Mouse (Mus musculus): ENCODE measurements around the gene Snx29. TPM values are rescaled to one million over a fixed set of nuclear protein-coding genes. Genes with fewer than 3 reads are reported as not detected.

Snx29 gene
- polyA plus RNA-seq, 1 experiment: 1.1 TPM

DNA sequence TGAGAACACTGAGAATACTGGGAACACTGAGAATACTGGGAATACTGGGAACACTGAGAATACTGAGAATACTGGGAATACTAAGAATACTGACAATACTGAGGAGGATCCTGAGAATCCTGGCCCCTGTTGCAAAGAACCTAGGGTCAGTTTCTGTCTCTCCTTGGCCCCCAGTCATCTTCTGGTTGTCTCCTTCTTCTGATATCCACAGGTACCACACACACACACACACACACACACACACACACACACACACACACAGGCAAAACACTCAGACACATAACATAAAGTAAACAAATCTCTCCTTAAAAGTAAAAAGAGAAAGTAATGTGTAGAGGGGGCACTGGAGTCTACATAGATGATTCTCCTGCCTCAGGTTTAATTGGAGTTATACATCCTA lies 365.1 kb downstream of the Snx29 start:
- no peaks in the 10 kb centered on the region for H3K36me3 ChIP-seq (ENCODE audit: control insufficient read depth)
- H3K4me3 ChIP-seq (replicated peaks): no peak overlapping the region
- H3K4me1 ChIP-seq (ENCODE audit: control insufficient read depth): no peaks in the 10 kb centered on the region
- TF ChIP-seq TAL1 (IDR thresholded peaks at IDR 0.05; ENCODE audit: low read length) (no peak), GATA1 (IDR thresholded peaks at IDR 0.05; ENCODE audit: low read length) (no peak)
- no peaks in the 10 kb centered on the region for H3K27me3 ChIP-seq (ENCODE audit: control insufficient read depth)
- no peaks in the 10 kb centered on the region for H3K9me3 ChIP-seq (ENCODE audit: control insufficient read depth, low read length)

DNA sequence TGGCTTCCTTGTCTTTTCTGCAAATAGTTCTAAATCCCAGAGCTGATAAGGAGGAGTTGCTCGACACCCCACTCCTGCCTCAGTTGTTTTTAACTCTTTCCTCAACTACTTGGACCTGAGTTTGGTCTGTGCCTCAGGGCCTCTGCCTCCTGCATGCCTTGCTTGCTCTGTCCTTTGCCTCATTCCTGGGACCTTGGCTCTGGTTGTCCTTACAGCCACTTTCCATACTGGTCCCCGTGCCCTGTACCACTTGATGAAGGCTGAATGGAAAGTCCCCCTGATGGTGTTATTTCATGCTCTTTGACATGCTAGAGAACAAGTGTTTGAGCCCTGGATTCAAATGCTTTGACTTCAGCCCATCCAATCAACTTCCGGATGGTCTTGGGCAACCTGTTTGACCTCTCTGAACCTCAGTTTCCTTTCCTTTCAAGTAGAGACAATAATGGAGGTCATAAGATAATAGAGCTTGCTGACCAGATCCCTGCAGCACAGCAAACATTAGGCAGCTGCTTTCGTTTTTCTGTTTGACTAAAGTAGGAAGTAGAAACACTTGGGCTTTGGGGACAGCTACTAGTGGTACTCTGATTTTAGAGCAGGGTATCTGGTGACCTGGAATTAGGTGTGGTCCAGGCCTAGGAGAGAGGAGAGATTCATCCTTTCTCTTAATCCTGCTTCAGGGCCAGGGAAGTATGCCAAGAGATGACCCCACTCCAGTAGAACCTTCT lies 365.7 kb downstream of the Snx29 start:
- H3K36me3 ChIP-seq (ENCODE audit: control insufficient read depth): no peaks in the 10 kb centered on the region
- H3K4me3 ChIP-seq (replicated peaks): no peak overlapping the region
- H3K9me3 ChIP-seq (ENCODE audit: control insufficient read depth, low read length): no peaks in the 10 kb centered on the region
- TF ChIP-seq GATA1 (IDR thresholded peaks at IDR 0.05; ENCODE audit: low read length) (no peak), TAL1 (IDR thresholded peaks at IDR 0.05; ENCODE audit: low read length) (no peak)
- H3K4me1 ChIP-seq (ENCODE audit: control insufficient read depth): no peaks in the 10 kb centered on the region
- no peaks in the 10 kb centered on the region for H3K27me3 ChIP-seq (ENCODE audit: control insufficient read depth)

DNA sequence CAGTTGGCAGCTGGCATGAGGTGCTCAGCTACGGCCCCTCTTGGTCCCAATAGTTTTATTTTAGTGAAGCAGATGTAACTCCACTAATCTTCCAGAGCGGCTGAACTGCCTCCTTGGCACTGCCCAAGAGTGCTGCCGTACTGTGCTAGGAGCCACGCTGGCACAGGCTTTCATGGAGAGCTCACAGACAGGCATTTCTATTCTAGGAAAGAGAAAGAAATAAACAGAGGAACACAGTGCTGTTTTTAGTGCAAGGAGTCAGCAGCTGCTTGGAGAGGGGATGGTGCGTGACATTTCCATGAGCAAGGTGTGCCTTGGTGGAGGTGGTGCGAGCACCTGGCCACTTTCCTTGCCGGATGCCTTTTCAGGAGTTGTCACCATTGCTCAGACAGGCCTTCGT lies 367.4 kb downstream of the Snx29 start:
- Histone ChIP-seq H3K27me3 (ENCODE audit: control insufficient read depth) (no peaks in the 10 kb centered on the region), H3K4me3 (replicated peaks) (no peak overlapping the region), H3K36me3 (ENCODE audit: control insufficient read depth) (no peaks in the 10 kb centered on the region), H3K4me1 (ENCODE audit: control insufficient read depth) (no peaks in the 10 kb centered on the region), H3K9me3 (ENCODE audit: control insufficient read depth, low read length) (no peaks in the 10 kb centered on the region)
- TF ChIP-seq GATA1 (IDR thresholded peaks at IDR 0.05; ENCODE audit: low read length) (no peak), TAL1 (IDR thresholded peaks at IDR 0.05; ENCODE audit: low read length) (no peak)

DNA sequence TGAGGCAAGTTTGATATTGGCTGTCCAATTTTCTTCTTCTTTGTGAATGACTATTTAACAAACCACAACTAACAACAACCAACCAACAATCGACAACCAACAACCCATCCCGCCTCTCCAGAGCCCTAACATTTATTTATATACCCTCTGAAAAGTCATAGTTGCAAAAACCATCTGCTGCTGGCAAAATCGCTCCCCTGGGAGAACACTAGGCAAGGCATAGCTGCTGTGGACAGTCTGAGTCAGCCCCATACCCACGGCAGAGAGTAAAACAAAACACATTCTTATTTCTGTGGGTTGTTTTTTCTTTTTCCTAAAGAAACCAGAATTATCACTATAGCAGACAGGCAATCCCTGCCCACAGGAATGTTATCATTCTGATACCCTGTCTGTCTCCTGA lies 368.0 kb downstream of the Snx29 start:
- no peaks in the 10 kb centered on the region for H3K9me3 ChIP-seq (ENCODE audit: control insufficient read depth, low read length)
- no peaks in the 10 kb centered on the region for H3K36me3 ChIP-seq (ENCODE audit: control insufficient read depth)
- H3K27me3 ChIP-seq (ENCODE audit: control insufficient read depth): no peaks in the 10 kb centered on the region
- TF ChIP-seq TAL1 (IDR thresholded peaks at IDR 0.05; ENCODE audit: low read length) (no peak), GATA1 (IDR thresholded peaks at IDR 0.05; ENCODE audit: low read length) (no peak)
- no peak overlapping the region for H3K4me3 ChIP-seq (replicated peaks)
- H3K4me1 ChIP-seq (ENCODE audit: control insufficient read depth): no peaks in the 10 kb centered on the region

DNA sequence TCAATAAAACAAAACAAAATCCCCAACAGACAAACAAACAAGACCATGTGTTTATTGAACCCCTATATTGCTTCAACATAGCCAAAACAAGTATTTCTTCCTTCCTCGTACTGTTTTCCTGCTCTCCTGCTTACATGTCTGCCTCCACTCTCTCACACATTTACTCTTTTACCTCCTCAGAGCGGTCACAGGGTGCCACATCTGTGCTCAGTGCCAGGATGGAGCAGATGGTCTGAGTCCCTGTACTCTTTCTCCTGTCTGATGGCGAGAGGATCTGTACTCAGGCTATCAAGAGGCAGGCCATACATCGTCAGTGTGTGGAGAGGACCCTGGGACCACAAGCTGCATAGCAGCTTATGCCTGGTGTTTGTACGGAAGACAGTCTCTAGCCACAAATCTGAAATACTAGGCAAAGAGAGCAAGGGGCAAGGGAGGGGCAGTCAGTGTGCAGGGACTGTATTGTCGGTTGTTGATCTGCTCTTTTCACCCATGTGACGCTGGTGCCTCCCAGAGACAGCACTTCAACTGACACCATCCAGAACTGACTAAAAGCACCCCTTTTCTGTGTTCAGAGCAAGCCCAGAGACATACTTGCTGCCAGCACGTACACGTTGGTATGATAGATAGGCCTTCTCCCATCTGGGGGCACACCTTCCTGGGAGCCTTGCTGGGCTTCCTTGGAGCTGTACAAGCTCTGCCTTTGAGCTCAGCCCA lies 368.9 kb downstream of the Snx29 start:
- Histone ChIP-seq H3K27me3 (ENCODE audit: control insufficient read depth) (no peaks in the 10 kb centered on the region), H3K36me3 (ENCODE audit: control insufficient read depth) (no peaks in the 10 kb centered on the region), H3K4me1 (ENCODE audit: control insufficient read depth) (no peaks in the 10 kb centered on the region), H3K9me3 (ENCODE audit: control insufficient read depth, low read length) (no peaks in the 10 kb centered on the region), H3K4me3 (replicated peaks) (no peak overlapping the region)
- TF ChIP-seq GATA1 (IDR thresholded peaks at IDR 0.05; ENCODE audit: low read length) (no peak), TAL1 (IDR thresholded peaks at IDR 0.05; ENCODE audit: low read length) (no peak)

DNA sequence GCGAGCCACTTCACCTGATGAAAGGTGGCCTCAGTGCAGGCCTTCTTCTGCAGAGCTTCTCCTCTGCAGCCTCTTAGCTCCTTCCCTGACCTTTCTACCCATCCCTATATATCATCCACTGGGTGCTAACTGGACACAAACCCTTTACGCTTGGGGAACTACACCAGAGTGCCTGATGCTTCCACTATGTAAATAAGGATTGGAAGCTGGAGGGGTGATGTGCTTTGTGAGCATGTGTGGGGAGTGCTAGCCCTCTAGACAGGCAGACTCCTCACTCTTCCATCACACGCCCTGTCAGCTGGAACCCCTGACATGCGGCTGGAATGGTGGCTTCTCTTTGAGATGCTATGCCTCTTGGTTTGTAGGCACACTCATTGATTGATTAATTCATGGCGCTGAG lies 370.0 kb downstream of the Snx29 start:
- Histone ChIP-seq H3K9me3 (ENCODE audit: control insufficient read depth, low read length) (no peaks in the 10 kb centered on the region), H3K4me1 (ENCODE audit: control insufficient read depth) (no peaks in the 10 kb centered on the region), H3K4me3 (replicated peaks) (no peak overlapping the region), H3K36me3 (ENCODE audit: control insufficient read depth) (no peaks in the 10 kb centered on the region), H3K27me3 (ENCODE audit: control insufficient read depth) (no peaks in the 10 kb centered on the region)
- TF ChIP-seq TAL1 (IDR thresholded peaks at IDR 0.05; ENCODE audit: low read length) (no peak), GATA1 (IDR thresholded peaks at IDR 0.05; ENCODE audit: low read length) (no peak)

DNA sequence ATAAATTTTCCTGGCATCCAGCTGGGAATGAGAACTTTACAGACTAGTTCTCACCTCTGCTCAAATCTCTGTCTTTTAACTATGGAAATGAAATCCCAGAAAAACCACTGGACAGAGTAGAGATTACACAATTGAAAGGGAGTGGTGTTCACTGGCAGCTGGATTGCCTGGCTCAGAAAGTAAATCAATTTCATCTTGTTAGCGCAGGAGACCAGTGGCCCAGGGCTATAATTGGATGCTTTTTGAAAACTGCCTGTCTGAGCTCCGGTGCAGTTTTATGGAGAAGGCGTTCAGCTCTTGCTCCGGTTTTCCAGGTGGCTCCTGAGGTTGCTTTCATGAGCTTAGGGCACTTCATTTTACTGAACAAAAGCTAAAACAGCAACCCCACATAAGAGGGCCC lies 371.7 kb downstream of the Snx29 start:
- Histone ChIP-seq H3K4me3 (replicated peaks) (no peak overlapping the region), H3K4me1 (ENCODE audit: control insufficient read depth) (no peaks in the 10 kb centered on the region), H3K36me3 (ENCODE audit: control insufficient read depth) (no peaks in the 10 kb centered on the region), H3K9me3 (ENCODE audit: control insufficient read depth, low read length) (no peaks in the 10 kb centered on the region), H3K27me3 (ENCODE audit: control insufficient read depth) (no peaks in the 10 kb centered on the region)
- TF ChIP-seq TAL1 (IDR thresholded peaks at IDR 0.05; ENCODE audit: low read length) (no peak), GATA1 (IDR thresholded peaks at IDR 0.05; ENCODE audit: low read length) (no peak)

DNA sequence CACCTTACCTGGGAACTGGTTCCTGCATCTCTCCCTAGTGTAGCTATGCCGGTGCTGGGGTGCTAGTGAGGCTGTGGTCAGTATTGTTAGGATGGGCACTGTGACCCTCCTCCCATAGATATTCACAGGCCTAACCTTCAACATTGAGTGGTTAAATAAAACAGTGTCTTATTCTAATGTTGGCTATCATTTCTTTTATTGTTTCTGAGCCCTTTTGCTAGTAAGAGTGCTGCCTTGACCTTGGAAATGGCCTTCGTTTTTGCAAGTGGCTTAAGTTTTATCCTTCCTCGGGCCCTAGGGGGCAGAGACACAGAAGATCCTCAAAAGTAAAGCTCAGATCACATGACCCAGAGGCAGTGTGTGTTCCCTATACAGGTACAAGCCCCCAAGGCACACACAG lies 374.1 kb downstream of the Snx29 start:
- Histone ChIP-seq H3K4me1 (ENCODE audit: control insufficient read depth) (peaks cover 10% of the 10 kb centered on the region), H3K9me3 (ENCODE audit: control insufficient read depth, low read length) (no peaks in the 10 kb centered on the region), H3K27me3 (ENCODE audit: control insufficient read depth) (no peaks in the 10 kb centered on the region), H3K4me3 (replicated peaks) (no peak overlapping the region), H3K36me3 (ENCODE audit: control insufficient read depth) (no peaks in the 10 kb centered on the region)
- TF ChIP-seq GATA1 (IDR thresholded peaks at IDR 0.05; ENCODE audit: low read length) (no peak), TAL1 (IDR thresholded peaks at IDR 0.05; ENCODE audit: low read length) (no peak)

DNA sequence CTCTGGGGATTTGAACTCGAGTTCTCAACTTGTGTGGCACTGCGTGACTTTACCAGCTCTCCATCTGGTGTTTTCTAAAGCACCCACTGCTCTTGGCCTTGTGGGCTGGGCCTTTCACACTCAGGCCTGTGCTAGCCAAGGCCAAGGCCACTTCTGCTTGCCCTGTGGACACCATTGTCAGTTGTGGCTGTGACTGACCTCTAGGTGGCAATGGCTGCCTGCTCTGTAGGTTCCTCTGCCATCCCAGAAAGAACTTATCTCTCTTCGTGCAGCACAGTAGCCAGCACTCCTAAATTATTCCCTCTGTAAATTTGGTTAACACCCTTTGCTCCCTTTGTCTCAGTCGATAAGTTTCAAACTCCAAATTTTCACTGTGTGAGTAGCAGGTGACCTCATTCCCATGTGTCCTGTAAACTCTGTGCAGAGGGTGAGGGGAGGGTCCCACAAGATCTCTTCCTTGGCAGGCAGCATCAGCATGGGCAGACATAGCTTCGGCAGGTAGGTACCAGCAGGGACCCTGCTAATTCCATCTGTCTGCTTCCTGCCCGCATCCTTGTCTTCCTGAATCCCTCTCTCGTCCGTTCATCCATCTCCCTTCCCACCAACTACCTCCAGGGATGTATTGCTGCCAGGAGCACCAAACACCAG lies 375.1 kb downstream of the Snx29 start:
- no peaks in the 10 kb centered on the region for H3K36me3 ChIP-seq (ENCODE audit: control insufficient read depth)
- peaks cover 11% of the 10 kb centered on the region for H3K4me1 ChIP-seq (ENCODE audit: control insufficient read depth)
- no peaks in the 10 kb centered on the region for H3K9me3 ChIP-seq (ENCODE audit: control insufficient read depth, low read length)
- no peak overlapping the region for H3K4me3 ChIP-seq (replicated peaks)
- H3K27me3 ChIP-seq (ENCODE audit: control insufficient read depth): no peaks in the 10 kb centered on the region
- TF ChIP-seq TAL1 (IDR thresholded peaks at IDR 0.05; ENCODE audit: low read length) (no peak), GATA1 (IDR thresholded peaks at IDR 0.05; ENCODE audit: low read length) (no peak)

Measured in erythroblast, embryonic 14.5 days (primary cell).